Mouse (Mus musculus) cortical plate, adult 2 months (tissue): ENCODE data around the gene Ap2a2.
A peak's percentile ranks its signal among the peaks of the same experiment; 100 is the strongest.

Experiments
- CTCF ChIP-seq: fragments of 200-500 bp; IDR thresholded peaks from 2 replicates; pipeline ENCODE4 v1.5.1; 2011; ENCODE audit warnings: mild to moderate bottlenecking, control low read depth, low read length; ENCODE audit not compliant: insufficient read depth; ENCODE audit errors: extremely low read depth
- POLR2A ChIP-seq: fragments of 200-500 bp; IDR thresholded peaks from 2 replicates; pipeline ENCODE4 v1.6.1; 2011; ENCODE audit warnings: mild to moderate bottlenecking, low read length, control low read depth; ENCODE audit not compliant: insufficient read depth; ENCODE audit errors: extremely low read depth

- no peak for TF ChIP-seq CTCF
- peak; percentile 94 for TF ChIP-seq POLR2A
Measured at GRCm38 (mm10) chr7:141539556-141540311, 22.2 kb upstream of the Ap2a2 start, which contains the start of gene Chid1.
